Mouse (Mus musculus): ENCODE results near the gene Ss18l1.

The Ss18l1 gene

DNA sequence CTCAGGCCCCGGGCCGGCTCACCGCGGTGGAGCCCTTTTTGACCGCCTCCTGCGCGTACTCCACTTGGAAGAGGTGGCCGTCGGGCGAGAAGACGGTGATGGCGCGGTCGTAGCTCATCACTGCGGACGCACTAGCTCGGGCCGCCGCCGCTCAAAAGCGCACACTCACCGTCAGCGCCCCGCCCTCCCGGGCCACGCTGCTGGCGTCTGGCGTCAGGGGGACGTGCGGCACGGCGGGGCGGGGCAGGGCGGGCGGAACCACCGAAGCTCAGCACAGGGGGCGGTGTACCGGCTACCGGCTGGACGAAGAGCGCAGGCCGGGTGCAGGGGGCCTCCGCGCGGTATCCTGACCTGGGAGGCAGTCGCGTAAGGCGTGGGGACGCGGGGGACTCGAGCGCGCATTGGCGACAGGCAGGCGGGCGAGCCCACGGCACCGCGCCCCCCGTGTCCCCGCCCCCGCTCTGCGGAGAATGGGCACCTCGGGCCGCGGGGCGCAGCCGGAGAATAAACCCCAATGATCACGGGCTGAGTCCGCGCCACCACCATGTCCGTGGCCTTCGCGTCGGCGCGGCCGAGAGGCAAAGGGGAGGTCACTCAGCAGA is at the start of gene Ss18l1, which contains the start of gene Psma7:
Gene Ss18l1, plus strand, starts transcription at position 254 of the 602 bp plus-strand sequence.
Gene Psma7, minus strand, starts transcription at position 178 of the 602 bp plus-strand sequence.
- peak; percentile 85 to 95 for DNase-seq (ENCODE audit: low spot score in 2 of 2)

DNA sequence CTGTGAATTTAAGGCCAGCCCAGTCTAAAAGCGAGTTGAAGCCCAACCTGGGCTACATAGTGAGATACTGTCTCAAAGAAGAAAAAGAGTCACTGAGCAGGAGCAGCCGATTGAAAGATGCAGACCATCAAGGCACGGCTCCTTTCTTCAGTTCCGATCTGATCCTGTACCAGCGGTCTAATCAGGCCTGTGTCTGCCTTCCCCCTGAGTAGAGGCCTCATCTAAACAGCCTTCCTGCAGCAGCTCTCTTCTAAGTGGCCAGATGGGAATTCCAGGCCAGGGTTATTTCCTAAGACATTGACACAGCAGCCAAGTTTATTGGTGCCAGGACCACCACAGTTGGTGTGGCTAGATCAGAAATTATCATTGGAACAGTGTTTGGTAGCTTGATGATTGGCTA is 49.2 kb upstream of the Ss18l1 start:
- DNase-seq (ENCODE audit: low spot score in 2 of 2), result no peak

DNA sequence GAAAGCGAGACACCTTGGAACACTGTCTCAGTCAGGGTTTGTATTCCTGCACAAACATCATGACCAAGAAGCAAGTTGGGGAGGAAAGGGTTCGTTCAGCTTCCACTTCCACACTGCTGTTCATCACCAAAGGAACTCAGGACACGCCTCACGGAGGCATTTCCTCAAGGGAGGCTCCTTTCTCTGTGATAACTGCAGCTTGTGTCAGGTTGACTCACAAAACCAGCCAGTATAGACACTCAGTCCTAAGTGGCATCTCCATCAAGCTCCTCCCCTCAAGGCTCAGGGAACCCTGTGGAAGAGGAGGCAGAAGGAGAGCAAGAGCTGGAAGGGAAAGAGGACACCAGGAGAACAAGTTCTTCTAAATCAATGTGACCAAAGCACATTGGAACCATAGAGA is 43.9 kb upstream of the Ss18l1 start:
- no peak for DNase-seq (ENCODE audit: low spot score in 2 of 2)

DNA sequence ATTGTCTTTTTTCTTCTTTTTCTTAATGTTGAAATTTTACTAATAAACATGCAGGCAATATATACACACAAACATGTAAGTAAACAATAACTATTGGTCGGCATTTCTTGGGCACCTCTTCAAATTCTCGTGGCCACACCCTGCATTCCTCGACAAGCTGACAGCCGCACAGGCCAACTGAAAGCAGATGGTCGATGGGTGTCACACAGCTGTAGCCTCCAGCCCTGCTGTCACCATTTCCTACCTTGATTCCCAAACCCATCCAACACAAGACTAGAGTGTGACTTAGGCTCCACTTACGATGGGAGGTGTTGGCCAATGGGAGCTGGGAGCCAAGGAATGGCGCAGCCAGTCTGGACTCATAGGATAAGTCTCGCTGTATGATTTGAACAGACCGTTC is 40.7 kb upstream of the Ss18l1 start:
- no peak for DNase-seq (ENCODE audit: low spot score in 2 of 2)

- no peak for DNase-seq (ENCODE audit: low spot score in 2 of 2)
Measured at GRCm38 (mm10) chr2:180005656-180006351, 36.5 kb upstream of the Ss18l1 start.

DNA sequence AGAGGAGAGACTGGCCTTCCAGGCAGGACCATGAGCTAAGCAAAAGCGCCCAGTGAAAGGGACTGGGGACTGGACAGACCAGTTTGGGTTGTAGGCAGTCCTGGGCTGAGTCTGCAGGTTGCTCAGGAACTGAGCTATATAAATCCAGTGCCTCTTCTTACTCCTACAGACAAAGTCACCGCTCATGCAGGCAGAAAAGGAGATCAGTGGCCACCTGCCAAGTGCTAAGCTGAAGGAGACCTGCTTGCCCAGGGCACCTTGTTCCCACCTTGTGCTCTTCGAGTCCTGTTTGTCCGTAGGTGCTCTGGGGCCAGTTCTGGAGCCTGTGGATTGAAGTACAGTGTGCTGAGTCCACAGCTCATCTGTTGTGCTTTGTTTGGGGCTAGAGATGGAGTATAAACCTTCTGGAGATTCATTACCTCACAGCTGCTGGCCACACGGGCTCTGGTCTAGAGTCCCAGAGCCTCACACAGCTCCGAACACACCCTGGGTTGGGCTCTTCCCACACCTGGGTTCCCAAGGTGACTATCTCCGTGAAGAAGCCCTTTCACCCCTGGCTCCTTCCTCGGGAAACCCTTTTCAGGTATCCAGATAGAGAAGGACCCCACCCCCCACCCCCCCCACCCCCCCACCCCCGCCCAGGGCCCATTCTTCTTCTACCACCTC is 35.8 kb upstream of the Ss18l1 start:
- no peak for DNase-seq (ENCODE audit: low spot score in 2 of 2)

GRCm38 (mm10) chr2:180010686-180011085 is 31.6 kb upstream of the Ss18l1 start:
- DNase-seq (ENCODE audit: low spot score in 2 of 2), result no peak

DNA sequence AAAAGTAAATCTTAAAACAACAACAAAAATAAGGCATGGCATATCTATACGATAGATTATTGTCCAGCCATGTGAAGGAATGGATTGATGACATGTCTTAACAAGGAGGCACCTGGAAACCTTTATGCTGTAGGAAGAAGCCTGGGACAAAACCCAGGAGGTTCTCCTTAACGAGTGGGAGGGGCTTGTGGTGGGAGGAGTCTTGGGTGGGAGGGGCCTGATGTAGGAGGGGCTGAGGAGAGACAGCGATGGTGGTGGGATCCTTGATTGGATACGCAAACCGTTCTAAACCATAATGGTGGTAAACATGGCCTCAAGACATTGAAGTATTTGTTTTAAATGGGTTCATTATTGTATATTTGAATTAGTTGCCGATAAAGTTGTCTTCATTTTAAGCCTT is 30.9 kb upstream of the Ss18l1 start:
- DNase-seq (ENCODE audit: low spot score in 2 of 2), result no peak

DNA sequence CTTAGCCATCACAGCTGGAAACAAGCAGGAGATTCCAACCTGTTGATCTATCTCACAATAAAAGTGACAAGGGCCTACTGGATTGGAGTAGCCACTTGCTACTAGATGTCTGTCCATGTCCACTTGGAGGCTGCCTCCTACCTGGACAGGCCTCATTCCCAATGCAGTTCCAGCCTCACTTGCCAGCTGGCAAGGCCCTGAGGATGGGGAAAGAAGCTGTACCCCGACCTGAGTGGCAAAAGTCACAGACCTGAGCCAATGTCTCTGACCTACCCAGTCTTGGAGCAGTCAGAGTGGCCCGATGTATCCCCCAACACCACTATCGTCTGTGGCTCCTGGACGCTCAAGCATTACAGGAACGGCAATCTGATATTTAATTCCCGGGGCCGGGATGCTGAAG is 28.6 kb upstream of the Ss18l1 start:
- no peak for DNase-seq (ENCODE audit: low spot score in 2 of 2)

DNA sequence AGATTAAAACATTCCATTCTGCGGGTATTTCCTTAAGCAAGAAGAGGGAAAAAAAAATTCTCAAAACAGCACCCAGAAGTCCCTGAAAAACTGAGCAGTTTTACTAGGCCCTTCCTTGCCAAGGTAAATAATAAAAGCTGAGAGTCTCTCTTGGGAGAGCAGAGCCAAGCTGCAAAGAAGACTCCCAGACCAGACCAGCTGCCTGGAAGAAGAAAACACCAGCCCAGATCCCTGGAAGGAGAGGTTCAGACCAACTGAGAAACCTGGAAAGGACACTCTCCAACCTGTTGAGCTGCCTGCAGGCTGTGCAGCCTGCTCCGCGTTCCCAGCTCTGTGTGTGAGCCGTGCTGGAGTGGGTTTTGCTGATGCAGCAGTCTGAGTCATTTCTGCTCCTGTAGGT is 24.7 kb upstream of the Ss18l1 start:
- DNase-seq (ENCODE audit: low spot score in 2 of 2), result no peak

GRCm38 (mm10) chr2:180018573-180018972 is 23.7 kb upstream of the Ss18l1 start:
- no peak for DNase-seq (ENCODE audit: low spot score in 2 of 2)

DNA sequence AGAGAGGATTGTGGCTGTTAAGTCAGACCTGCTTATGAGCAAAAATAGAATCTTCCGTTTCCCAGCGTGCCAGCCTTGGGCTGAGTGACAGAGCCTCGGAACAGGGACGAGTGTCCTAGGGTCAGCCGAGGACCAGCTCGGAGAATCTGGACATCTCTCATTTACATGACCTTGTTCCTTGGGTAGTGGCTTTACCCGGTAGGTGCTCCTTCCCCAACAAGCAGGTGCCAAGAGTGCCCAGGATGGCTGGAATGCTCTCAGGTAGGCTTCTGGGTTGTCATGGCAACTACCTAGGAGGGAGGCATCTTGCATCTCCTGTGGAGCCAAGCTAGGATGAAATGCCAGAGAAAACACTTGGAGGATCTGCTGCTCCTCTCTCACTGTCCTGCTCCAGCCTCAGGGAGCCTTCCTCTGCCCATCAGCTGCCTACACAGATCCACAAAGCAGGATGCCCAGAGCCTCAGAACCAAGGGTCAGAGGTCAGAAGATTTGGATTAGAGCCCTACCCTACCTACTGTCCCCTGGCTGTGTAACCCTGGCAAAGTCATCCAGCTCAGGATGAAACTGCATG is 22.1 kb upstream of the Ss18l1 start:
- no peak for DNase-seq (ENCODE audit: low spot score in 2 of 2)

DNA sequence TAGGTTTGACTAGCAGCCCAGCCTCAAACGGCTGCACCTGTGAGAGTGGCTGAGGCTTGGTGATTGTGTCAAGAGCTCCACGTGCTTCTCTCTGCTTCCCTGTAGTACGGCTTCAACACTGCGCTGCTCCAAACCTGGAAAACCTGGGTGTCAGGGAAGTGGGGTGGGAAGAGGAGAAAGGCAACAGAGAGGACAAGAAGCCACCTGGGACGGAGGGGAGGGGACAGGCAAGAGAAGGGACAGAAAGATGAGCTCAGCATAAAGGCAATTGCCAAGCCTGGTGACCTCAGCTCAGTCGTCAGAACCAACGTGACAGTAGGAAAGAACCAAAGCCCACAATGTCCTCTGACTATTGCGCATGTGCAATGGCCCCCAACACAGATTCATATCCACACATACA is 21.4 kb upstream of the Ss18l1 start:
- DNase-seq (ENCODE audit: low spot score in 2 of 2), result no peak

GRCm38 (mm10) chr2:180022751-180023150 is 19.6 kb upstream of the Ss18l1 start:
- no peak for DNase-seq (ENCODE audit: low spot score in 2 of 2)

GRCm38 (mm10) chr2:180024401-180025098 is 17.8 kb upstream of the Ss18l1 start, which contains the start of gene Lsm14b:
Gene Lsm14b (plus strand): TSS chr2:180024987.
- DNase-seq (ENCODE audit: low spot score in 2 of 2), result peak; percentile 97

DNA sequence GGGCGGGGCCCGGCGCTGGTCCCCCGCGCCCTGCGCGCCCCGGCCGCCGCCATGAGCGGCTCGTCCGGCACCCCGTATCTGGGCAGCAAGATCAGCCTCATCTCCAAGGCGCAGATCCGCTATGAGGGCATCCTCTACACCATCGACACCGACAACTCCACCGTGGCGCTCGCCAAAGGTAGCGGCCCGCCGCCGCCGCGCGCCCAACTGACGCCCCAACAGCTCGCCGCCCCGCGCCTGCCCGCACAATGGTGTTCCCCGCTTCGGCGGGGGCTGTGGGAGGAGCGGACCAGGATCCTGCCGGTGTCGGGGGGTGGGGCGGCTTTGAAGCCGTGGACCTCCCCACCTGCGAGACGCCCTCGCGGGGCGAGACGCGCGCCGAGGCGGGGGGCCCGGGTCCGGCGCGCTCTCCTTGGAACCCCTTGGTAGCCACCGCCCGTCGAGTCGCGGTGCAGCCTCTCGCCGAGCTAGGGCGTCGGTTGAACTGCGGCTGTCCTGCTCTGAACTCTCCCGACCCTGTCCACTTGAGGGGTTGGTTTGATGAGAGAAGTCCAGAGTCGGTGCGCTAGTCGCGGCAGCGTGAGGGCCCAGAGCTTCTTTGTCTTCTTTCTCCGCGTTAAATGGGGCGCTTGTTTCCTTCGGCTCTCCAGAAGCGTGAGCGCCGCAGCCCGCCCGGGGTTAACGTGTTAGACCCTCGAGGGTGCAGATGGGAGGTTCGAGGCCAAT is 17.0 kb upstream of the Ss18l1 start:
- peak in 1 of 2 experiments; percentile 62 for DNase-seq (ENCODE audit: low spot score in 2 of 2)

- no peak for DNase-seq (ENCODE audit: low spot score in 2 of 2)
Measured at GRCm38 (mm10) chr2:180025861-180026200, 16.5 kb upstream of the Ss18l1 start.

DNA sequence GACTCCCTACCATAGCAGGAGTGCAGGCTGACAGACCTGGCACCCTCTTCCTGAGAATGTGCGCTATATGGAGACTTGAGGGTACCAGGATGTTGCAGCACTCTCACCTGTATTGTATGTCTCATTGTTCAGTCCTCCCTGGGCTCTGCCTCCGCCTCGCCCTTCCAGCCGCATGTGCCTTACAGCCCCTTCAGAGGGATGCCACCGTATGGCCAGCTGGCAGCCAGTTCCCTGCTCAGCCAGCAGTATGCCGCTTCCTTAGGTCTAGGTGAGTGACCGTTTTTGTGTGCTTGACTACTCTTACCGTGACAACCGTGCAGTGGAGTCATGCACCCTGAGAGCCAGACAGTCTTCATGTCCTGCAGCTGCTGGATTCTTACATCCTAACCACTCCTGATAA is 14.5 kb upstream of the Ss18l1 start:
- no peak for DNase-seq (ENCODE audit: low spot score in 2 of 2)

DNA sequence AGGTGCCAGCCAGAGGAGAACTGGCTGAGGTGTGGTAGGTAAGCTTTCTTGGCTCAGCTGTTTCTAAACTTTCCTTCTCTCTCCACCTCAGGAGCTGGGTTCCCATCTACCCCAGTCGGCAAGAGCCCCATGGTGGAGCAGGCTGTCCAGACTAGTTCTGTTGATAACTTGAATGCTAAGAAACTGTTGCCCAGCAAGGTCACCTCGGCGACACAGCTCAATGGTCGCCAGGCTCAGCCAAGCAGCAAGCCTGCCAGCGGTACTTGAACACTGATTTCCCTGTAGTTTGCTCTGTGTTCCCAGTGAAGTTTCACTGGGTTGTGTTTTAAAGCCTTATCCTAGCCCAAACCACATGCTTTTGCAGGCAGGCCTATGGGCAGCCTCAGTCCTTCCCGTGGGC is 11.0 kb upstream of the Ss18l1 start:
- DNase-seq (ENCODE audit: low spot score in 2 of 2), result no peak

GRCm38 (mm10) chr2:180032925-180033324 is 9.4 kb upstream of the Ss18l1 start:
- DNase-seq (ENCODE audit: low spot score in 2 of 2), result no peak

DNA sequence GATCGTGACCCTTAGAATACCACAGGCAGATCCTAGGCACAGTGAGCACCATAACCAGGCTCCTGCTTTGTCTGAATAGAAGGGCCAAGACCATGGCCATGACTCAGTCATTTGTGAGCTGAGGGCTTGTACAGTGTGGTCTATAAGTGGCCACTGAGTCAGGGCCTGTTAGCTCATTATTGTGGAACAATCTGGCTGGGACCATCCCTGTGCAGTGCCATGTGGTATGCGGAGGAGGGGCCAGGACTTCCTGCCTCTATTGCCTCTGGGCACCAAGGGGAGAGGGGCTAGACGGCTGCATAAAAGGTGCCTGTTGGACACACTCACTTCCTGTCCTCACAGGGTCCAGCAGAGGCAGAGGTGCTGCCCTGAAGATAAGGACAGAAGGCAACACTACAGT is 8.4 kb upstream of the Ss18l1 start:
- DNase-seq (ENCODE audit: low spot score in 2 of 2), result no peak

All from spleen, postnatal 10 days (tissue).